Mouse (Mus musculus): ENCODE measurements at regions not wholly inside any gene's neighbourhood (a gene's known extent, or its start where the extent isn't known, plus 50 kb on each side); places are given as distances from the start of the nearest gene placed in this dataset.
"Not testable (repeated sequence)": the region's sequence is repeated elsewhere in the genome, so short reads cannot be mapped to it uniquely, and the experiment has no call there.

DNA sequence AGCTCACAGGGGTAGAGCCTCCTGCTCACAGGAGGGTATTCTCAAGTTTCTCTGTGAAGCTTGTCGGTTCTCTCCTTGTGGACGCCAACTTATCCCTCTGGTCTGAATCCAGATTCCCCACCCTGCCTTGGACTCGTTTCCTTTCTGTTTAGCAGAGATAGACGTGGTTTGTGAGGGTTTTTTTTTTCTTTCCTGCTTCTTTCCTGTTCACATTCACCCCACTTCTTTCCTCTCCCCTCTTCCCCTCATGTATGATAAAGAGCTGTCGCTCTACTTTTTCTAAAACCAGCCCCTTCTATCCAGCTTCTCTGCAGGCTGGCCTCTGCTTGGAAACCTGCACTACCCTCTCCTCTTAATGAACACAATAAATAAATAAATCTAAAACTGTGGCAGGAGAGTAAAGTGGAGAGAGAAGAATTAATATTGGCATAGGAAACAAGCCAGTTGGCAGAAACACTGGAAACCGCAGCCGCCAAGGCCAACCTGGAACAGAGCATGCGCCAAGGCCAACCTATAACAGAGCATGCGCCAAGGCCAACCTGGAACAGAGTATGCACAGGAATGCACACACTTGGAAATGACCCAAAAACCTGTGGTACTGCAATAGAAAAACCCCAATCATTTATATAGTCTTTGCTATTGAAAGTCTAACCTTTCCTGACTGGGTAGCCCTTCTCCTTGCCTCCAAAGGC is 126.2 kb upstream of the Arid1b start:
- DNase-seq (ENCODE audit: extremely low spot score, low read depth, low spot score): no peak

DNA sequence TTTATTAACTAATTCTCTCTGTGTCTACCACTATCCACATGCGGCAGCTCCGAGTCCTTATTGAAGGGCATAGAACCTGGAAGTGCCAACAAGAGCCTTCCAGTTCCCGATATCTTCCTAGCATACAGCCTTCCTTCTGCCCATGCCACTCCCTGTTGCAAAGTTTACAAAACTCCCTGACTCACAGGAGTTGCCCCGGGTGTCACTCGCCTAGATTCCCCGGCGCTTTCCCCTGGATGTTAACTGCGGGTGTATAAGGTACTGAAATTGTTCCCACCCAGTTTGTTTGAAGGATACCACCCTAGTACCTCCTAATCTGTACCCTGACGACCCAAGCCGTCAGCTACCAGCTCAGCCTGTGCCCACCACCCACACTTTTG is 125.7 kb upstream of the Arid1b start:
- DNase-seq (ENCODE audit: extremely low spot score, low read depth, low spot score): no peak

DNA sequence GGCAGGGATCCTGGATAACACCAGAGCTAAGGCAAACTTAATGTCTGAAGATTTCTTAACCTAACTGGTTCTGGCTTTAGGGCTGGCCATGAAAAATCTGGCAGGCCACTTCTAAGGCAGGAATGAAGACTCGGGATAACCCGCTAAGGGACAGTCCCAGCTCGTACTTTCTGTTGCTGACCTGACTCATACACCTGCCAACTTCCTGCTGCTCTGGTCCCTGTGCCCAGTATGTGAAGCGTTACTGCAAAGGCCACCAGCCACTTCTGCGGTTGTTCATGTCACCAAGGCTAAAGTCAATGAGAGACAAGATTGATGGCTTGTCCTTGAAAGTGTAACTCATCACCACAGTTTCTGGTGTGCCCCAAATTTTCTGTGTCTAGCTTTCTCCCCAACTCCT is 125.3 kb upstream of the Arid1b start:
- no peak for DNase-seq (ENCODE audit: extremely low spot score, low read depth, low spot score)

DNA sequence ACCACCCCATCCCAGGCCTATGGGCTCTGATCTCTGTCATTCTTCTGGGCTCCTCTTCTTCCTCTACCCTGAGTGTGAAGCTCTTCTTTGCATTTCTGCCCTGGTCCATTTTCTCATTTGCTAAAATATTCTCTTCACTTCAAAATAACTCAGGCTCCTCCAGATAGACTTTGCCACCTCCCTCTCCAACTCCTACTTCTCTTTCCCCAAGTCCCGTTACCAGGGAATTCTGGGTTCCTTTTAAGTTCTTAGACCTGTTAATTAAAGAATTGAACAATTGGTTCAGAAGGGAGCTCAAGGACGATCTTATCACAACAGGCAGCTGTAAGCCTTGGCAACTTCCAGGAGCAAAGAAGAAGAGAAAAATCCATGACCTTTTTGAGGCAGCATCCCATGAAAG is 122.9 kb upstream of the Arid1b start:
- no peak for DNase-seq (ENCODE audit: extremely low spot score, low read depth, low spot score)

DNA sequence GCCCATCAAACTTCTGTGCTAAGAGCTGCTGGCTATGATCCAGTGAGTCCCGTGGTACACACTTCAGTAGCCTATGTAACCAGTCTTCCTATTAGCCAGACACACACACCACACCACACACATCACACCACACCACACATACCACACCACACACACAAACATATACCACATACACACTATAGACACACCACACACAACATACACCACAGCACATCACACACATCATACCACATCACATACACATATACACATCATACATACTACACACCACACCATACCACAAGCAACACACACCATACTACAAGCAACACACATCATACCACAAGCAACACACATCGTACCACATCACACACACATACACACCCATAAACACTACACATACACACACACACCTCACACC is 119.7 kb upstream of the Arid1b start:
- no peak for DNase-seq (ENCODE audit: extremely low spot score, low read depth, low spot score)

DNA sequence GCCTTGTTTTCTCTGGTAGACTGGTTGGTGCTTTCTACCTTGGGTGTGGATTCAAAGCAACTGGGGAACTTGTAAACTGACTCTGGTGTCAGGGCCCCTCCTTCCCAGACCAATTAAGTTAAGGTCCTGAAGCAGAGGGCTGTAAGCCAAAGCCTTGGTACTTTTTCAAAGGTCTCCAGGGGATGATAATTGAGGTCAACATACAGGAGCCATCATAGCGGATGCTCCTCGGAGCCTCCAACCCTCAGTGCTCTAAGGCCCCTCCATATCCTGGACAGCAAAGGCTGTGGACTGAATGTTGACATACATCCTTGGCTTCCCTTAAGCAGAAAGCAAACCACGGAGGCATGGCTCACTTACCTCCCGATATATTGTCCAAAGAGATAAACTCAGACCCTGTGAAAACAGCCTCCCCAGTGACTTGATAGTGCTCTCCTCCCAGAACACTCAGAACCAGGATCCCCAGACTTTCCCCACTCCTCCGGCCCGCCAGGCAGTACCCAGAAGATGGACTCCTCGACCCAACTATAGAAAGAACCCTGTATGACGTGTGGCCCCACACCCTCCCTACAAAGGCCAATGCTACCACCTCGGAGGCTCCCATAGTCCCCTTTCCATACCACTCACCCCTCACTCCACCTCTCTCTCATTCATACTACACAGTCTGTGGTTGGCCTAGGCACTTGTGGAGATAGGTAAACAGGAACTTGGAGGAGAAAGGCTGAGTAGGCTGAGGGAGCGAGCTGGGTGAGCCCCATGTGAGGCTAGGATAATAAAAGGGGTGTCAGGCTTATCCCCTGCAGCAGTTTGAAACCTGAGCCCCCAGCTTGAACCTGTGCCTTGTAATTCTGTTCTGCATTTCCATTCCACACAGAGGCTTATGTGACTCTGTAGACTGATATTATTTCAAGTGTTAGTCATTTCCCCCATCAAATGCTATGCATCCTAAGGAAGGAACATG is 118.8 kb upstream of the Arid1b start:
- DNase-seq (ENCODE audit: extremely low spot score, low read depth, low spot score): no peak

DNA sequence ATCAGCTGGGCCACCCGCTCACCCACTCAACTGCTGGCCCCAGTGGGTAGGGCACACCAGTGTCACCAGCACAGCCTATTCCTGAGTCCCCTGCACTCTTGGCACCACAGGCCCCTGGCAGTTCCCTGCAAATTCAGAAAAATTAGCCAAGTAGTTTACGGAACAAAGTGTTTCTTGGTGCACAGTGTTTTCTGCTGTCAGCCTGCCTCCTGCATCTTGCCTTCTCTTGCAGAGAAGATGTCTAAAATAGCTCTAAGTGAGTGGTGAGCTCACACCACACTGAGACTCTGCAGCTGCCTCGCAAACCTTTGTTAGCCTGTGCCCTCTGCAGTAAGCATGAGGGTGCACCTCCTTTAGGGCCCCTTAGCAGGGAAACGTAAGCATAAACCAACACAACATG is 117.7 kb upstream of the Arid1b start:
- no peak for DNase-seq (ENCODE audit: extremely low spot score, low read depth, low spot score)

DNA sequence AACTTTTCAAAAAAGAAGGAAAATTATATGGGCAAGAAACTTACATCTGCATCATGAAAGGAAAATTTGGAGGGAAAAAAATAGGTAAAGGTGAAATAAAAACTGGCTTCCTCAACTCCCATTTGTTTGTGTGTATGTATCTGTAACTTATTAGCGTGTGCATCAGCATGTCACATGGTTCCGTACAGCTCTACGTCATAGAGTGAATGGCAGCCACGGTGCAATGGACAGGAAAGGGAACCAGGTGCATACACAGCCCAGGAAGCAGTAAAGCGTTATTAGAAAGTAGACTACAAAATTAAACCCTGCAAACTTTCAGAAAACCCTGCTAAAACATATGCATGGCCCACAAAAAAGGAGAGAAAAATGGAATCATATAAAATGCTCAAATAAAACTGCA is 112.7 kb upstream of the Arid1b start:
- no peak for DNase-seq (ENCODE audit: extremely low spot score, low read depth, low spot score)

DNA sequence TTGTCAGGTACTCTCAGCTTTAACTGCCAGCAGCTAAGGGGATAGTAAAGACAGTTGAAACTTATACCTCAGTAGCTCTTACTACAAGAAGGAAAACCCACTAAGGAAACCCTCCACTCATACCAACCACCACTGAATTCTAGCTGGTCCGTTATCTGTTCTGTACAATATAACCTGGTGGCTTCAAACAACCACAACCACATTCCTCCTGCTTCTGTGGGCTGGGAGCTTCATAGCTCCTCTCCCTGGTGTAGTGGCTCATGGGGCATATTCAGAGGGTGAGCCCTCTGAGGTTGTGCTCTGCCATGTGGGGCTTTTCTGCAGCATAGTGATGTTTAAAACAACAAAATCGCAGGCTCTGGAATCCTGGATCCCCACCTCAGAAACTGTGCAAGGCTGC is 110.0 kb upstream of the Arid1b start:
- DNase-seq (ENCODE audit: extremely low spot score, low read depth, low spot score): no peak

DNA sequence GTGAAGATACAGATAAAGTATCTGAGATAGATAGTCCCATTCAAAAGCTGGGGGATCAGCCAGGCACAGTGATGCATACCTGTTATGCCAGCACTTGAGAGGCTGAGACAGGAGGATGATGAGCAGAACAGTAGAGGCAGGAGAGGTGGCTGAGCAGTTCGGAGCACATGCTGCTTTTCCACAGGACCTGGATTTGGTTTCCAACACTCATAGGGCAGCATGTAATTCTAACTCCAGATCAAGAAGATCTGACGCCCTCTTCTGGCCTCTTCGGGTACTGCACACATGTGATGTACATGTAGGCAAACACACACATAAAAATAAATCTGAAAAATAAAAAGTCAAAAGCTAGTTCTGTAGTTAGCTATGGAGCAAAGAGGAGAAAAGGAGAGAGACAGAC is 109.4 kb upstream of the Arid1b start:
- DNase-seq (ENCODE audit: extremely low spot score, low read depth, low spot score): no peak

DNA sequence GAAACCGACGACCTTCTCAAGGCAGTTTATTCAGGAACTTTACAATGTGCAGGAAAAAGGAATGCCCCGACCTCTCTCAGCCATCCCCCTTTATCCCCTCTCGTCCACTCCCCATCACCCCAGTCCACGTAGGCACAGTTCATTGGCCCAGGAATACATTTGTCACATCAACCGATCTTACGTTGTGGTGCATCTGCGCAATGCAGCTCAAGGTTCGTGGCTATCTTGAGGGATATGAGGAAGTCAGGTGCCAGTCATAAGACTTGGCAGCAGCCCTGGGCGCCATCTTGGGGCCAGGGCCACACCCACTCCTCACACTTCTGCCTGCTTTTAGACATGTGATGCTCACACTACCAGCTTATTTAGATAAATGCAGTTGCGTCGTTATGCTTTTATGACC is 106.8 kb upstream of the Arid1b start:
- DNase-seq (ENCODE audit: extremely low spot score, low read depth, low spot score): not testable (repeated sequence)

DNA sequence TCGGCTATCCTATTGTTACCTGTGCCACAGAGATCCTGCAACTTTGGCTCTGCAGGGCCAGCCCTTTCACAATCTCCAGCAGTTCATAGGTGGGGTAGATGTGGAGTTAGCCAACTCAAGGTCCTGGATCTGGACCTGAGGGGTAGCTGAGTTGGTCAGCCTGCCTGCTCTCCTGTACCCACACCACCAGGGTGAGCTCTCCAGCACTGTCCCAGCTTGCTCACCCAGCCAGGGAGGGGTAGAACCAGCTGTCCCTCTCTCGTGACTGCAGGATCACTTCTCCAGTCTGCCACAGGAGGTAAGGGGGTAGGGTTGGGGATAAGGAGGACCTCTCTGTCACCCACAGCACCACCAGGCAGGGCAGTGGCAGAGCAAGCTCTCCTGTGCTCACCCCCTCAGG is 104.6 kb upstream of the Arid1b start:
- DNase-seq (ENCODE audit: extremely low spot score, low read depth, low spot score): no peak

DNA sequence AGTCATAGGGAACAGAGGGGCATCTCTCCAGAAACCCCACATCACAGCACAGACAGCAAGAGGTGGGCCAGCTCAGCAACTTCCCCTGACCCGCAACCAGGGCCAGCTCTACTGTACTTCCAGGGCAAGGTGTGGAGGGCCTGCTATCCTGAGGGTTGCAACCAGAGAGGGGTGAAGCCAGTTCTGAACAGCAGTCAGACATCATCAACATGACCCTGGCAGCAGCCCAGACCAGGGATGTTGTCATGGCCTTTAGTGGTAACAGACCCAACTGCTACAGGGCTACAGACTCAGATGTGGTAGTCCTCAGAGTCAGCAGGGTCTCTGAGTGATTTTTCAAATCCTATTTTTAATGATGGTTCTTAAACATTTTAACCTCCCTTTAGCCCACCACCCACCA is 104.0 kb upstream of the Arid1b start:
- DNase-seq (ENCODE audit: extremely low spot score, low read depth, low spot score): no peak

DNA sequence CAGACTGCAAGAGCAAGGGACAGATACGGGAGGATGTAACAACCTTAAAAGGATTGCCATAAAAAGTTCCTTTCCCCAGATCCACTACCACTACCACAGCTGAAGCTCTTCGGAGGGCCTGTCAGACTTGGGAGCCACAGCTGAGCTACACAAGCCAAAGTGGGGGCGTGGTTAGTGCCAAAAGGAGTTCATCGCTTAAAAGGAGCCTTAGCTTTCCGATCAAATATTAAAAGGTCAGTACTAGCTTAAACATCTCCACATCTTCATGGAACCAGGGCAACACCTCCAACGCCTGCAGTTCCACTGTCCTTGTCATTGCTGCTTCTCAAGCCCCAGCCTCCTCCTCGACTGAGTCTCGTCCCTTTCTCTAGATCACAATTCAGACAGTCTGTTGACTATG is 102.6 kb upstream of the Arid1b start:
- DNase-seq (ENCODE audit: extremely low spot score, low read depth, low spot score): no peak

DNA sequence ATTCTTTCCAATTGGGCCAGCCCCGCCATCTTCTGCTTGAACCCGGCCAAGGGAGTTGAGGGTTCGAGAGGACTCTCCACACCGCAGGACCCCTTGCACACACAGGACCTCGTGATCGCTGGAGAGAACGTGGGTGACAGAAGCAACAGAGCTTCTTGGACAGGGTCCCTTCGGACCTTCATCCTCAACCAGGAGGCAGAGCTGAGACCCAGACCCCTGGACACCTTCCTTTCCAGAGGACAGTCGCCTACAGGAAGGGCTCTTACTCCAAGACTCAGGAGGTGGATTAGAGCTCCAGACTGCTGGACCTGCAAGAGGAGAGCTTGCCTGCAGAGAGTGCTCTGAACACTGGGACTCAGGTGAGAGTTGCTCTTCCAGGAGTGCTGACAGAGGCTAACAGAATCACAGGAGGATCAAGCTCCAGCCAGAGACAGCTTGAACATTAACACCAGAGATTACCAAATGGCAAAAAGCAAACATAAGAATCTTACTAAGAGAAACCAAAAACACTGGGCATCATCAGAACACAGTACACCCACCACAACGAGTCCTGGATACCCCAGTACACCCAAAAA is 99.3 kb upstream of the Arid1b start:
- not testable (repeated sequence) for DNase-seq (ENCODE audit: extremely low spot score, low read depth, low spot score)

DNA sequence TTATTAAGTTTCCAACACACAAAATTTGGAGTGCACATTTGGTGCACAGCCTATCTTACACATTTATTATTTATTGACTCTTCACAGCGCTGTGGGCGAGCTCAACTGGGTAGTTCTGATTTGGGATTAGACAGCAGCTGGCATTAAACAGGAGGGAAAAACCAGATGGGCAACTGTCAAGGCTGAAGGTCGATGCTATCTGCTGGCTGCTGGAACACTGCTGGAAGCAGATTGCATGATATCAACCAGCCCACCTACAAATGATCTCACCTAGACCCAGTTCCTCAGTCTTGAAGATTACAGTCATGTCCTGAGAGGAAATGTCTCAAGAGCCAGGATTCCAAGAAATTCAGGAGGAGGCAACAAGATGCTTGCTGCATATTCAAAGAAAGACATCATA is 91.0 kb upstream of the Arid1b start:
- no peak for DNase-seq (ENCODE audit: extremely low spot score, low read depth, low spot score)

DNA sequence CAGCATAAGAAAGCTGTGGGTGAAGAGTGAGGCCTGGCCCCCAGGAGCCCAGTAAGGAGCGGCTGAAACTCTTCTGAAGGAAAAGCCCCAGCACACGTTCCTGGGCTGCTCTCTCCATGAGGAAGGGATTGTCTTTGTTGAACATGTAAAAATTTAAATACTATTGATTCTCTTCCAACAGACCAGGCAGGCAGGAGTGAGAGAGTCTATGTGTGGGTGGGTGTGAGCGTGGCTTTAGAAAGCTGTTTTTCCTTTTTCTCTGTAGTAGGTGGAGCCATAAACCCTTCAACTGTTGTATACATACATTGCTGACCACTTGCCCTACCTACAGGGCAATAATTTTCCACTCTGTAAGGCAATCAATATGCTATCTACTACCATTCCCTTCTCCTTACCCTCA is 87.6 kb upstream of the Arid1b start:
- DNase-seq (ENCODE audit: extremely low spot score, low read depth, low spot score): no peak

DNA sequence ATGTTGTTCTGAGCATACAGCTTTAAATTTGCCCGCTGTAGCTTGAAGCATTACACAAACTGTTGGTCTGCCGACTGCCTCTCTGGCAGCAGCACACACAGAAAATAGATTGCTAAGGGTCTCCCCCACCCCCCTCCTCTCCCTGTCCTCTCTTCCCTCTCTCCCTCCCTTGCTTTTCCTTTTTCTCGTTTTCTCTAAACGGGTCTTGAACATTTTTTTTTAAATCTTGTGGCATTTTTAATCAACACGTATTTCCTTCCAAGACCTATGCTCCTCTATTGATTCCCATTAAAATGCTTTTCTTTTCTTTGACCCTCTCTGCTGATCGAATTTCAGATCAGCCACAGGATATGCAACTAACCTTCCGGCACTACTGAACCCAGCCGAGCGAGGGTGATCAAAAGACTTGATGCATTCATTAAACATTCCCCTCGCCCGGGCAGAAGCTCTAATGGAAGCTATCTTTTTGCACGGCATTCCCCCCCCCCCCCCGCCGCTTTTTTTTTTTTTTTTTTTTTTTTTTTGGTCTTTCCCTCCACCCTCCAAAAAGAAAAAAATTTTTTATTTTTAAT is 86.9 kb upstream of the Arid1b start:
- DNase-seq (ENCODE audit: extremely low spot score, low read depth, low spot score): peak; percentile 41

DNA sequence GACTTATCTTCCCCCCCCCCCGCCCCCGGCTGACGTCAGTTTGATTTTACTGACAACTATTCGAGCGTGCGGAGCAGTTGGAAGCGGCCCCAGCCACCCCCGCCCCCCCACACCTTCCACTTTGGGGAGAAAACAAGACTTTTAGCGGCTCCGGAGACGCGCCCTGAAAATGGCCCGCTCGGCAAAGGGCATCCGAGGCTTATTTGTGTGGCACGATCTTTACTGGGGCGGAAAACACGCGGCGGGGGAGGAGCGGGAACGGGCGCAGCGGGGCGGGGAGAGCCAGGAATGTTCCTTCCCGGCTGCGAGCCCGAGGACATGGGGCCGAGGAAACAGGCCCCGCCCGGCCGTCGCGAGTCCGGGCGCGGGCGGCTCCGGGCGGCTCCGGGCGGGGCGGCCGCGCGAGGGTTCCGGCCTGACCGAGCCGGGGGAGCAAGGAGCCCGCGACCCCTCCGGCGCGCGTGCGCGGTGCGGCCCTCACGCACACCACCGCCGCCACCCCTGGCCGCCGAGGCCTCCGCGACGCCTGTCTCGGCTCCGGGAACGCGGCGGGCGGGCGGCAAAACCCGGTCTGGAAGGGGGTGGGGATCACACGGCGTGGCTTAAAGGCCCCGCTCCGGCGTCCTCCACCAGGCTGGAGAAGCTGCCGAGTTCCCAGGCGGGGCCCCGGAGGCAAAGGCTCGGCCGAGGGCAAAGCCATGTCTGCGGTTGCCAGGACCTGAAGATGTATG is 86.1 kb upstream of the Arid1b start:
- DNase-seq (ENCODE audit: extremely low spot score, low read depth, low spot score): peak; percentile 24

DNA sequence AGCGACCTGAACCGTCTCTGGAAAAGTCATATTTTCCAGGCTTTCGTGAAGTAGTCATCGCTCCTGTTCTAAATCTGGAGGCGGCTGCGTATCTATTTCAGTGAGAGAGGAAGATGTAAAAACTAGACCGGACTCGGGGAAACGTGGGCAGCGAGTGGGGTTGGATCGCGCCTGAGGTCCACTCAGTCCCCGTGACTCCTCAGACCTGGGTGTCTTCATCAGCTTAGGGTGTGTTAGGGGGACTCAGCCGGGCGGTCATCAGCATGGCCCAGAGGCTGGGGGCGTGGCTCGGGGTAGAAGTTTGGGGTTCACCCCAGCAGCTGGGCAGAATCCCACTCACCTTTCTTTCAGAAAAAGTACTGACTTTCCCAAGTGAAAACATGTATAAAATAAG is 85.6 kb upstream of the Arid1b start:
- no peak for DNase-seq (ENCODE audit: extremely low spot score, low read depth, low spot score)

DNA sequence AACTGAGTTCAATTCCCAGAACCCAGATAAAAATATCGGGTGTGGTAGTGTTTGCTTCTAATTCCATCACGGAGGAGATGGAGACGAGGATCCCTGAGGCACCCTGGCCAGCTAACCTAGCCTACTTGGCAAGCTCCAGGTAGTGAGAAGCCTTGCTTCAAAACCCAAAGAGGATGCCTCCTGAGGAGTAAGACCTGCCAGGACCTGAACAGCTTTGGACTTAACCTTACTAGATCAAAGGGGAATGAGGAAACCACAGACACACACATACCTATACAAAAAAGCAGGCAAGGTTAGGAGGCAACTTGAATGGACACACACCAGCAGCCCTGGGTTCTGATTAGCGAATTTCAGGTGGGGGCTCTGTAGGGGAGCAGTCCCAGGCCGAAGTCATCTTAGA is 84.0 kb upstream of the Arid1b start:
- no peak for DNase-seq (ENCODE audit: extremely low spot score, low read depth, low spot score)

All from hindlimb bud, embryonic 11.5 days (tissue).